Mouse (Mus musculus): ENCODE results near the gene Ctnnbl1. TPM values are rescaled to one million over a fixed set of nuclear protein-coding genes. Genes with fewer than 3 reads are reported as not detected.

Gene Ctnnbl1
- polyA plus RNA-seq, 1 experiment from 2014 or later, result 36.3 TPM

- 73% methylated on average over 7 of the region's 7 CpGs for WGBS (ENCODE audit: insufficient replicate concordance)
- 0 out of 2 replicates have a peak, but pooled peaks cover 3% of the 10 kb centered on the region for H3K36me3 ChIP-seq (ENCODE audit: control insufficient read depth, insufficient read depth, low read length)
- H3K27ac ChIP-seq (ENCODE audit: low read depth, low read length), result no peak overlapping the region
- H3K27me3 ChIP-seq (ENCODE audit: control insufficient read depth, insufficient read depth, low read length), result no peaks in the 10 kb centered on the region
- no peak overlapping the region for H3K4me3 ChIP-seq (ENCODE audit: low read depth, low read length)
- no peak overlapping the region for H3K9ac ChIP-seq (ENCODE audit: low read depth, low read length)
- peaks cover 3% of the 10 kb centered on the region; the same call in 1 of the 2 replicates for H3K4me1 ChIP-seq (ENCODE audit: control insufficient read depth, insufficient read depth, low read length)
- ATAC-seq (replicated peaks; ENCODE audit: insufficient number of reproducible peaks, low FRiP score, low TSS enrichment), result no peak
- no peaks in the 10 kb centered on the region; the same call in 1 of the 2 replicates for H3K9me3 ChIP-seq (replicated peaks; ENCODE audit: control insufficient read depth, low read length)
- no peak overlapping the region for H3K4me2 ChIP-seq
These were observed 7.4 kb downstream of the Ctnnbl1 start for GRCm38 (mm10) chr2:157744619-157745018.

- H3K9ac ChIP-seq (ENCODE audit: low read depth, low read length), result no peak overlapping the region
- no peak overlapping the region for H3K4me3 ChIP-seq (ENCODE audit: low read depth, low read length)
- WGBS (ENCODE audit: insufficient replicate concordance), result 93% methylated on average over 4 of the region's 4 CpGs
- H3K4me2 ChIP-seq, result no peak overlapping the region
- peaks cover 6% of the 10 kb centered on the region; the same call in 1 of the 2 replicates for H3K4me1 ChIP-seq (ENCODE audit: control insufficient read depth, insufficient read depth, low read length)
- no peak overlapping the region for H3K27ac ChIP-seq (ENCODE audit: low read depth, low read length)
- no peak for ATAC-seq (replicated peaks; ENCODE audit: insufficient number of reproducible peaks, low FRiP score, low TSS enrichment)
- 0 out of 2 replicates have a peak, but pooled peaks cover 3% of the 10 kb centered on the region for H3K36me3 ChIP-seq (ENCODE audit: control insufficient read depth, insufficient read depth, low read length)
- H3K9me3 ChIP-seq (replicated peaks; ENCODE audit: control insufficient read depth, low read length), result no peaks in the 10 kb centered on the region; the same call in 1 of the 2 replicates
- H3K27me3 ChIP-seq (ENCODE audit: control insufficient read depth, insufficient read depth, low read length), result no peaks in the 10 kb centered on the region
These were observed 8.5 kb downstream of the Ctnnbl1 start for GRCm38 (mm10) chr2:157745735-157746134.

GRCm38 (mm10) chr2:157746558-157746957, 9.4 kb downstream of the Ctnnbl1 start:
- H3K9me3 ChIP-seq (replicated peaks; ENCODE audit: control insufficient read depth, low read length), result no peaks in the 10 kb centered on the region; the same call in 1 of the 2 replicates
- no peak for ATAC-seq (replicated peaks; ENCODE audit: insufficient number of reproducible peaks, low FRiP score, low TSS enrichment)
- 0 out of 2 replicates have a peak, but pooled peaks cover 3% of the 10 kb centered on the region for H3K36me3 ChIP-seq (ENCODE audit: control insufficient read depth, insufficient read depth, low read length)
- H3K4me2 ChIP-seq, result no peak overlapping the region
- 64% methylated on average over 9 of the region's 9 CpGs for WGBS (ENCODE audit: insufficient replicate concordance)
- peaks cover 11% of the 10 kb centered on the region for H3K4me1 ChIP-seq (ENCODE audit: control insufficient read depth, insufficient read depth, low read length)
- H3K27me3 ChIP-seq (ENCODE audit: control insufficient read depth, insufficient read depth, low read length), result no peaks in the 10 kb centered on the region
- no peak overlapping the region for H3K4me3 ChIP-seq (ENCODE audit: low read depth, low read length)
- H3K27ac ChIP-seq (ENCODE audit: low read depth, low read length), result no peak overlapping the region
- H3K9ac ChIP-seq (ENCODE audit: low read depth, low read length), result no peak overlapping the region

GRCm38 (mm10) chr2:157747989-157748388, 10.8 kb downstream of the Ctnnbl1 start:
- ATAC-seq (replicated peaks; ENCODE audit: insufficient number of reproducible peaks, low FRiP score, low TSS enrichment), result no peak
- Histone ChIP-seq H3K9ac (ENCODE audit: low read depth, low read length) (no peak overlapping the region), H3K4me3 (ENCODE audit: low read depth, low read length) (no peak overlapping the region), H3K27ac (ENCODE audit: low read depth, low read length) (no peak overlapping the region), H3K36me3 (ENCODE audit: control insufficient read depth, insufficient read depth, low read length) (0 out of 2 replicates have a peak, but pooled peaks cover 3% of the 10 kb centered on the region), H3K27me3 (ENCODE audit: control insufficient read depth, insufficient read depth, low read length) (no peaks in the 10 kb centered on the region), H3K4me2 (no peak overlapping the region), H3K9me3 (replicated peaks; ENCODE audit: control insufficient read depth, low read length) (no peaks in the 10 kb centered on the region; the same call in 1 of the 2 replicates), H3K4me1 (ENCODE audit: control insufficient read depth, insufficient read depth, low read length) (peaks cover 19% of the 10 kb centered on the region)
- WGBS (ENCODE audit: insufficient replicate concordance), result 70% methylated on average over 2 of the region's 2 CpGs

GRCm38 (mm10) chr2:157750481-157750880, 13.3 kb downstream of the Ctnnbl1 start:
- ATAC-seq (replicated peaks; ENCODE audit: insufficient number of reproducible peaks, low FRiP score, low TSS enrichment), result no peak

GRCm38 (mm10) chr2:157750926-157751588, 13.9 kb downstream of the Ctnnbl1 start:
- no peak for ATAC-seq (replicated peaks; ENCODE audit: insufficient number of reproducible peaks, low FRiP score, low TSS enrichment)
- H3K27ac ChIP-seq (ENCODE audit: low read depth, low read length), result no peak overlapping the region
- no peaks in the 10 kb centered on the region for H3K9me3 ChIP-seq (replicated peaks; ENCODE audit: control insufficient read depth, low read length)
- no peak overlapping the region for H3K9ac ChIP-seq (ENCODE audit: low read depth, low read length)
- 70% methylated on average over 12 of the region's 12 CpGs for WGBS (ENCODE audit: insufficient replicate concordance)
- H3K4me2 ChIP-seq, result peak overlapping the region; percentile 52
- peaks cover 28% of the 10 kb centered on the region for H3K4me1 ChIP-seq (ENCODE audit: control insufficient read depth, insufficient read depth, low read length)
- no peak overlapping the region for H3K4me3 ChIP-seq (ENCODE audit: low read depth, low read length)
- H3K27me3 ChIP-seq (ENCODE audit: control insufficient read depth, insufficient read depth, low read length), result no peaks in the 10 kb centered on the region
- H3K36me3 ChIP-seq (ENCODE audit: control insufficient read depth, insufficient read depth, low read length), result no peaks in the 10 kb centered on the region

More at GRCm38 (mm10) chr2:157750481-157750880, 13.3 kb downstream of the Ctnnbl1 start:
- Histone ChIP-seq H3K27me3 (ENCODE audit: control insufficient read depth, insufficient read depth, low read length) (no peaks in the 10 kb centered on the region), H3K4me2 (no peak overlapping the region), H3K4me1 (ENCODE audit: control insufficient read depth, insufficient read depth, low read length) (peaks cover 22% of the 10 kb centered on the region), H3K9ac (ENCODE audit: low read depth, low read length) (no peak overlapping the region), H3K36me3 (ENCODE audit: control insufficient read depth, insufficient read depth, low read length) (no peaks in the 10 kb centered on the region), H3K4me3 (ENCODE audit: low read depth, low read length) (no peak overlapping the region), H3K27ac (ENCODE audit: low read depth, low read length) (no peak overlapping the region), H3K9me3 (replicated peaks; ENCODE audit: control insufficient read depth, low read length) (no peaks in the 10 kb centered on the region; the same call in 1 of the 2 replicates)
- WGBS (ENCODE audit: insufficient replicate concordance), result 78% methylated on average over 8 of the region's 8 CpGs

- 43% methylated on average over 22 of the region's 22 CpGs for WGBS (ENCODE audit: insufficient replicate concordance)
- Histone ChIP-seq H3K4me1 (ENCODE audit: control insufficient read depth, insufficient read depth, low read length) (peaks cover 30% of the 10 kb centered on the region), H3K27ac (ENCODE audit: low read depth, low read length) (peak overlapping the region; percentile 10; the same call in 1 of the 2 replicates), H3K27me3 (ENCODE audit: control insufficient read depth, insufficient read depth, low read length) (no peaks in the 10 kb centered on the region), H3K4me3 (ENCODE audit: low read depth, low read length) (no peak overlapping the region), H3K36me3 (ENCODE audit: control insufficient read depth, insufficient read depth, low read length) (no peaks in the 10 kb centered on the region), H3K9me3 (replicated peaks; ENCODE audit: control insufficient read depth, low read length) (no peaks in the 10 kb centered on the region), H3K4me2 (peak overlapping the region; percentile 52), H3K9ac (ENCODE audit: low read depth, low read length) (0 out of 2 replicates have a peak overlapping the region, but pooled peaks have one; percentile 39)
- 0 out of 2 replicates have a peak, but pooled peaks have one; percentile 14 for ATAC-seq (replicated peaks; ENCODE audit: insufficient number of reproducible peaks, low FRiP score, low TSS enrichment)
These were observed 14.6 kb downstream of the Ctnnbl1 start for GRCm38 (mm10) chr2:157751589-157752373.

- H3K36me3 ChIP-seq (ENCODE audit: control insufficient read depth, insufficient read depth, low read length), result no peaks in the 10 kb centered on the region
- peak overlapping the region; percentile 52; the same call in 1 of the 2 replicates for H3K4me2 ChIP-seq
- no peaks in the 10 kb centered on the region for H3K9me3 ChIP-seq (replicated peaks; ENCODE audit: control insufficient read depth, low read length)
- no peak overlapping the region for H3K27ac ChIP-seq (ENCODE audit: low read depth, low read length)
- 61% methylated on average over 7 of the region's 7 CpGs for WGBS (ENCODE audit: insufficient replicate concordance)
- no peak overlapping the region for H3K9ac ChIP-seq (ENCODE audit: low read depth, low read length)
- ATAC-seq (replicated peaks; ENCODE audit: insufficient number of reproducible peaks, low FRiP score, low TSS enrichment), result no peak
- peaks cover 30% of the 10 kb centered on the region for H3K4me1 ChIP-seq (ENCODE audit: control insufficient read depth, insufficient read depth, low read length)
- H3K27me3 ChIP-seq (ENCODE audit: control insufficient read depth, insufficient read depth, low read length), result no peaks in the 10 kb centered on the region
- no peak overlapping the region for H3K4me3 ChIP-seq (ENCODE audit: low read depth, low read length)
These were observed 15.2 kb downstream of the Ctnnbl1 start for GRCm38 (mm10) chr2:157752374-157752743.

All from heart, embryonic 11.5 days (tissue).